Mouse (Mus musculus) thymus, adult 2 months (tissue): Measurements from ENCODE around the gene Hip1.

Source experiments
- CTCF ChIP-seq: fragments of 200-500 bp; IDR thresholded peaks from 2 replicates; pipeline ENCODE4 v1.5.1; 2012; ENCODE audit warnings: mild to moderate bottlenecking, control low read depth, low read length, moderate library complexity, borderline replicate concordance; ENCODE audit not compliant: control insufficient read depth, poor library complexity, insufficient read depth; ENCODE audit errors: extremely low read depth
- POLR2A ChIP-seq: fragments of 200-500 bp; IDR thresholded peaks from 2 replicates; pipeline ENCODE4 v1.6.1; 2012; ENCODE audit warnings: mild to moderate bottlenecking, low read length, control low read depth, moderate library complexity; ENCODE audit not compliant: control insufficient read depth, poor library complexity, insufficient read depth; ENCODE audit errors: extremely low read depth

DNA sequence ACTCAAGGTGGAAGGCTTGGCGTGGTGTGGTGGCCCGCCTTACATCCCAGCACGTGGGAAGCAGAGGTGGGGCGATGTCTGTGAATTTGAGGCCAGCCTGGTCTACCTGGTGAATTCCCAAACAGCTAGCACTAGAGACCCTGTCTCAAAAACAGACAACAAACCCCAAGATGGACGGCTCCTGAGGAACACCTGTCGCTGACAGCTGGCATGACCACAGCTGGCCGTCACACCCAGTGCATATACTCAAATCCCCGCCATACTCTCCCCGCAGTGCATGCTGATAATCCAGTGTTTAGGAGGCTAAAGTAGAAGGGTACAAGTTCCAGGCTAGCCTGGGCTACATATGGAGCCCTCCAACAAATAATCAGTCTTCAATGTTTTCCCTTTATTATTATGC, 88.4 kb downstream of the Hip1 start:
- TF ChIP-seq CTCF (no peak), POLR2A (no peak)
